Mouse (Mus musculus) neural tube, embryonic 12.5 days (tissue): ENCODE data around the gene Btnl10. TPM values are rescaled to one million over a fixed set of nuclear protein-coding genes. Genes with fewer than 3 reads are reported as not detected.
"Not testable (repeated sequence)": the region's sequence is repeated elsewhere in the genome, so short reads cannot be mapped to it uniquely, and the experiment has no call there.

ENCODE experiments used
- ATAC-seq: fragments of 200-750 bp; cut with Nextera tagmentation; 2 replicates; pipeline ENCODE4 v1.8.0; 2017; ENCODE audit warnings: low read depth, mild to moderate bottlenecking, moderate TSS enrichment, moderate library complexity; ENCODE audit not compliant: low FRiP score
- H3K27ac ChIP-seq: fragments of 300-500 bp; sonication (generic); 2 replicates; pipeline ENCODE4 v1.5.1; 2016
- H3K27me3 ChIP-seq: fragments of 300-500 bp; sonication (generic); replicated peaks from 2 replicates; pipeline ENCODE4 v1.6.1; 2016; ENCODE audit warnings: mild to moderate bottlenecking
- H3K36me3 ChIP-seq: fragments of 300-500 bp; sonication (generic); 2 replicates; pipeline ENCODE4 v1.6.1; 2016; ENCODE audit warnings: mild to moderate bottlenecking
- H3K4me1 ChIP-seq: fragments of 300-500 bp; sonication (generic); 2 replicates; pipeline ENCODE4 v1.6.1; 2016
- H3K4me2 ChIP-seq: fragments of 300-500 bp; sonication (generic); replicated peaks from 2 replicates; pipeline ENCODE4 v1.6.1; 2016; ENCODE audit warnings: mild to moderate bottlenecking
- H3K4me3 ChIP-seq: fragments of 300-500 bp; sonication (generic); 2 replicates; pipeline ENCODE4 v1.5.1; 2016
- H3K9ac ChIP-seq: fragments of 300-500 bp; sonication (generic); 2 replicates; pipeline ENCODE4 v1.6.1; 2016; ENCODE audit warnings: mild to moderate bottlenecking
- H3K9me3 ChIP-seq: fragments of 300-500 bp; sonication (generic); 2 replicates; pipeline ENCODE4 v1.6.1; 2016; ENCODE audit warnings: mild to moderate bottlenecking
- WGBS: fragments of 180-500 bp; shearing (Covaris S2); methylation state at CpG from one replicate; pipeline ENCODE4 v1.1.7; 2016; 5-methylcytosine and 5-hydroxymethylcytosine counted together
- polyA plus RNA-seq: library from polyadenylated mRNA; unstranded; fragments of >200 nt; fragmentation: Nextera tagmentation; extraction: Ambion mirVana; gene quantifications from 2 replicates; pipeline ENCODE4 v1.2.1, GENCODE M21; 2016

The Btnl10 gene
- polyA plus RNA-seq, 1 experiment from 2014 or later, result not detected

GRCm38 (mm10) chr11:58938322-58939087, 20.8 kb downstream of the Btnl10 start, which contains the start of gene Rnf187:
TSS of gene Rnf187 (minus strand) at chr11:58938916.
- H3K27me3 ChIP-seq, result no peaks in the 10 kb centered on the region
- H3K36me3 ChIP-seq, result peaks cover 31% of the 10 kb centered on the region
- peak within 1 kb of the TSS; percentile 87 for H3K4me2 ChIP-seq
- peaks cover 13% of the 10 kb centered on the region for H3K4me1 ChIP-seq
- H3K4me3 ChIP-seq, result peak within 1 kb of the TSS; percentile 78
- H3K9me3 ChIP-seq, result no peaks in the 10 kb centered on the region
- WGBS, result under 1% methylated on average over 88 of the region's 95 CpGs
- peak; percentile 94 for ATAC-seq
- peak within 1 kb of the TSS; percentile 99 for H3K9ac ChIP-seq
- peak within 1 kb of the TSS; percentile 89 for H3K27ac ChIP-seq

DNA sequence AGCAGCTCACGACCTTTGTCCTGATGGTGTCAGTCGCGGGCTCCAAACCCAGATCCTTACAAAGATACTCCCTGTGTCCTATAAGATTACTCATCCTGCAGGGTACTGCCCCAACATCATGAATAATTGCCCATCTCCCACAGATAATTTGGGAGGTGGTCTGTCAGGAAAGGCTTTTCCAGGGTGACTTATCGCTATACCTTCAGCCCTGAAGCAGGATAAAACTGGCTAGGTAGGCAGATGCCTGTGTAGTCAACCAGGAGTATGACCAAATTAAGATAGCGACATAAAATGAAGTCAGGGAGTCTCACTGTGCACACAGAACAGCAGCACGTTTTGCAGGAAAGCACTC, 21.4 kb downstream of the Btnl10 start:
- Histone ChIP-seq H3K4me2 (peak overlapping the region; percentile 87), H3K9ac (peak overlapping the region; percentile 99; the same call in 1 of the 2 replicates), H3K27ac (peak overlapping the region; percentile 23; the same call in 1 of the 2 replicates), H3K9me3 (no peaks in the 10 kb centered on the region), H3K27me3 (no peaks in the 10 kb centered on the region), H3K4me3 (peak overlapping the region; percentile 78), H3K36me3 (peaks cover 26% of the 10 kb centered on the region), H3K4me1 (peaks cover 18% of the 10 kb centered on the region)
- no peak for ATAC-seq
- WGBS, result 21% methylated on average over 6 of the region's 6 CpGs

DNA sequence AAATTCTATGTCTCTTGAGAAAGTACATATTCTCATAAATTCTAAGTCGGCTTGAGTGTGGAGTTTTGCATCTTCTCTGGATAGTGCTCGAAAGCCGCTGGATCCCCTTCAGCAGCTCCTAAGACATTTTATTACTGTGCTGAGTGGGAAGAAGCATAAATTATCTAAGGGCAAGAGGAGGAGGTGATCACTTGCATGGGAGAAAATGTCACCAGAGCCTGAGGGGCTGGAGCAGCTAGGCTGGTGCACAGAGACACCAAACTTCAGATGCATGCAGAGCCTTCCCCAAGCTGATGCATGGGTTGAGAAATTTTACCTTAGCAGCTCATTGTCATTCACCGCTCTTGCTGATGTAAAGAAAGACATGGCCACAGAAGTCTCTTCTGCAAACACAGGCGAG, 26.4 kb downstream of the Btnl10 start:
- Histone ChIP-seq H3K4me2 (no peak overlapping the region), H3K4me3 (no peak overlapping the region), H3K27me3 (no peaks in the 10 kb centered on the region), H3K9ac (no peak overlapping the region), H3K36me3 (no peaks in the 10 kb centered on the region), H3K9me3 (no peaks in the 10 kb centered on the region), H3K4me1 (peaks cover 5% of the 10 kb centered on the region; the same call in 1 of the 2 replicates), H3K27ac (no peak overlapping the region)
- 64% methylated on average over 5 of the region's 5 CpGs for WGBS
- ATAC-seq, result no peak

DNA sequence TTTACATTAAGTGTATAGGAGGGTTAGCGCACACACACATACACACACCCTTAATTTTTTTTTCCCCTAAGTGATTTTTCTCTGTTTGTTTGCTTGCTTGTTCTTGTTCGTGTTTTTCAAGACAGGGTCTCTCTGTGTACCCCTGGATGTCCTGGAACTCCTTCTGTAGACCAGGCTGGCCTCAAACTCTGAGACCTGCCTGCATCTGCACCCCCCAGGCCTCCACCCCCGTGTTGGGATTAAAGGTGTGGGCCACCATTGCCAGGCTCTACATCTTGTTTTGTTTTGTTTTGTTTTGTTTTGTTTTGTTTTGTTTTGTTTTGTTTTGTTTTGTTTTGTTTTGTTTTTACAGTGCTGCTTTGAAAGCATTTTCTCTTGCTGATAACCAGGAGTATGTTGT, 29.6 kb downstream of the Btnl10 start:
- peak overlapping the region; percentile 83; the same call in 1 of the 2 replicates for H3K27ac ChIP-seq
- WGBS, result 84% methylated on average over 3 of the region's 3 CpGs

GRCm38 (mm10) chr11:58947798-58948528, 30.3 kb downstream of the Btnl10 start:
- no peaks in the 10 kb centered on the region for H3K36me3 ChIP-seq
- H3K4me1 ChIP-seq, result peaks cover 14% of the 10 kb centered on the region
- H3K4me2 ChIP-seq, result peak overlapping the region; percentile 66
- H3K27ac ChIP-seq, result peak overlapping the region; percentile 83
- WGBS, result 19% methylated on average over 23 of the region's 23 CpGs
- no peaks in the 10 kb centered on the region for H3K9me3 ChIP-seq
- ATAC-seq, result peak; percentile 70
- peak overlapping the region; percentile 38 for H3K4me3 ChIP-seq
- H3K27me3 ChIP-seq, result no peaks in the 10 kb centered on the region
- peak overlapping the region; percentile 63 for H3K9ac ChIP-seq

More for the DNA sequence above, 29.6 kb downstream of the Btnl10 start:
- peaks cover 11% of the 10 kb centered on the region for H3K4me1 ChIP-seq
- H3K27me3 ChIP-seq, result no peaks in the 10 kb centered on the region
- peak overlapping the region; percentile 66 for H3K4me2 ChIP-seq
- 0 out of 2 replicates have a peak overlapping the region, but pooled peaks have one; percentile 38 for H3K4me3 ChIP-seq
- 0 out of 2 replicates have a peak overlapping the region, but pooled peaks have one; percentile 63 for H3K9ac ChIP-seq
- no peaks in the 10 kb centered on the region for H3K36me3 ChIP-seq
- no peak for ATAC-seq
- H3K9me3 ChIP-seq, result no peaks in the 10 kb centered on the region

GRCm38 (mm10) chr11:58948542-58949479, 31.1 kb downstream of the Btnl10 start, which contains the start of gene Hist3h2ba:
TSS of gene Hist3h2ba (plus strand) at chr11:58948920.
- peak within 1 kb of the TSS; percentile 66 for H3K4me2 ChIP-seq
- WGBS, result under 1% methylated on average over 48 of the region's 48 CpGs
- H3K4me1 ChIP-seq, result peaks cover 12% of the 10 kb centered on the region
- H3K9me3 ChIP-seq, result no peaks in the 10 kb centered on the region
- H3K27me3 ChIP-seq, result no peaks in the 10 kb centered on the region
- peak within 1 kb of the TSS; percentile 70 for H3K9ac ChIP-seq
- H3K27ac ChIP-seq, result peak within 1 kb of the TSS; percentile 92
- no peaks in the 10 kb centered on the region for H3K36me3 ChIP-seq
- peak within 1 kb of the TSS; percentile 46 for H3K4me3 ChIP-seq
- ATAC-seq, result peak; percentile 91

GRCm38 (mm10) chr11:58949480-58950431, 32.0 kb downstream of the Btnl10 start:
- ATAC-seq, result peak; percentile 45
- Histone ChIP-seq H3K4me2 (peak overlapping the region; percentile 66), H3K27ac (peak overlapping the region; percentile 92), H3K4me3 (peak overlapping the region; percentile 46), H3K4me1 (peaks cover 10% of the 10 kb centered on the region), H3K27me3 (no peaks in the 10 kb centered on the region), H3K9me3 (no peaks in the 10 kb centered on the region), H3K9ac (peak overlapping the region; percentile 70), H3K36me3 (no peaks in the 10 kb centered on the region)
- WGBS, result 3% methylated on average over 20 of the region's 20 CpGs

DNA sequence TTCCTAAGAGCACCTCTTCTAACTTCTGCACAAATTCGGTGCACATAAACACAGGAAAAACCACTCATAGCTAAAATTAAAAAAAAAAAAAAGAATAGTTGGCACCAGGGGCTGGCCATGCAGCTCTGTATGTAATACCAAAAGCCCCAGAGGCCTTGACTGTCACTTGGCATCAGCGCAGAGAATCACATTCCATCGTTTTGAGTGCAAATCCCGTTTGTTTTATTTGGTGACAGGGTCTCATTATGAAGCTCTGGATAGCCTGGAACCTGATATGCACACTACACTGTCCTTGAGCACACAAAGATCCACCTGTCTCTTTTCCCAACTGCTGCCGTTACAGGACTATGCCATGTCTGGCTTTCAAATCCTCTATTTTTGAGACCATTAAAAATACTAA, 33.5 kb downstream of the Btnl10 start:
- Histone ChIP-seq H3K9ac (0 out of 2 replicates have a peak overlapping the region, but pooled peaks have one; percentile 70), H3K27ac (no peak overlapping the region), H3K36me3 (no peaks in the 10 kb centered on the region), H3K27me3 (no peaks in the 10 kb centered on the region), H3K4me1 (peaks cover 11% of the 10 kb centered on the region), H3K4me2 (peak overlapping the region; percentile 66), H3K4me3 (no peak overlapping the region), H3K9me3 (no peaks in the 10 kb centered on the region)
- ATAC-seq, result no peak
- WGBS, result 80% methylated on average over 5 of the region's 5 CpGs

DNA sequence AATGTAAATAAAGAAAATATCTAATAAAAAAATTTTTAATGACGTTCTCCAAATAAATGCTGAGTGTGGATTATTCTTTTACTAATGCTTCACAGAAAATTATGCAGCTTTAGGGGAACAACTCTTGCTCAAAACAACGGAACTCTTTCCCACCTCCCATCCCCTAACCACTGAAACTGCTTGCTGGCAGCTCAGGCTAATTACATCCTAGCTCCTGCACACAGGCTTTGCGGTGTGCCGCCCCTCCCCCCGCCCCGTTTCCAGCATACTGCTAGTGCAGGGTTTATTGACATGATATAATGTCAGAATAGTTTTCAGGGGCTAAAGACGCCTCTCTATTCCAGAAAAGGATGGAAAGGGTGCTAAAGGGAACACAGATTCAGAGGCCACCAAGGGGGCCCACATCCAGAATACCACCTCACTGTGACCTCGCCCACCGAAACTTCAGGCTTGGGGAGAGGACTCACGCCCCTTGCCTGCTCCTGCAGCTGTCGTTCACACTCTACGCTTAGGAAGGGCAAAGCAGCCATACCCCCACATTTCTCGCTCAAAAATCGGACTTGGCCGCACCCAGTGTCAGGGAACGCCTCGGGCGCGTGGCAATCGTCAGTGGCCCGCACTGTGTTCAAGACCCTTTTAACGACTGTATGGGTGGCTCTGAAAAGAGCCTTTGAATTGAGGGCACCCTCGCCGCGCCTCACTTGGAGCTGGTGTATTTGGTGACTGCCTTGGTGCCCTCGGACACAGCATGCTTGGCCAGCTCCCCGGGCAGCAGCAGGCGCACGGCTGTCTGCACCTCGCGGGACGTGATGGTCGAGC, 35.9 kb downstream of the Btnl10 start:
- Histone ChIP-seq H3K36me3 (peaks cover 10% of the 10 kb centered on the region; the same call in 1 of the 2 replicates), H3K9me3 (no peaks in the 10 kb centered on the region), H3K27me3 (no peaks in the 10 kb centered on the region), H3K9ac (peak overlapping the region; percentile 85), H3K4me1 (peaks cover 26% of the 10 kb centered on the region), H3K27ac (peak overlapping the region; percentile 98), H3K4me3 (peak overlapping the region; percentile 71), H3K4me2 (peak overlapping the region; percentile 91)
- WGBS, result under 1% methylated on average over 33 of the region's 33 CpGs
- ATAC-seq, result peak; percentile 8

DNA sequence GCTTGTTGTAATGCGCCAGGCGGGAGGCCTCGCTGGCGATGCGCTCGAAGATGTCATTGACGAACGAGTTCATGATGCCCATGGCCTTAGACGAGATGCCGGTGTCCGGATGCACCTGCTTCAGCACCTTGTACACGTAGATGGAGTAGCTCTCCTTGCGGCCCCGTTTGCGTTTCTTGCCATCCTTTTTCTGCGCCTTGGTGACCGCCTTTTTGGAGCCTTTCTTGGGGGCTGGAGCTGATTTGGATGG, 36.4 kb downstream of the Btnl10 start:
- not testable (repeated sequence) for H3K36me3 ChIP-seq, H3K9me3 ChIP-seq, H3K27me3 ChIP-seq
- Histone ChIP-seq H3K27ac (peak overlapping the region; percentile 98), H3K4me3 (peak overlapping the region; percentile 71), H3K9ac (peak overlapping the region; percentile 85), H3K4me2 (peak overlapping the region; percentile 91), H3K4me1 (peaks cover 26% of the 10 kb centered on the region)
- WGBS, result under 1% methylated on average over 17 of the region's 17 CpGs
- ATAC-seq, result peak; percentile 30; the same call in 1 of the 2 replicates
